ENCODE assay signal across 8 mouse cellular contexts in the genomic region with DNA sequence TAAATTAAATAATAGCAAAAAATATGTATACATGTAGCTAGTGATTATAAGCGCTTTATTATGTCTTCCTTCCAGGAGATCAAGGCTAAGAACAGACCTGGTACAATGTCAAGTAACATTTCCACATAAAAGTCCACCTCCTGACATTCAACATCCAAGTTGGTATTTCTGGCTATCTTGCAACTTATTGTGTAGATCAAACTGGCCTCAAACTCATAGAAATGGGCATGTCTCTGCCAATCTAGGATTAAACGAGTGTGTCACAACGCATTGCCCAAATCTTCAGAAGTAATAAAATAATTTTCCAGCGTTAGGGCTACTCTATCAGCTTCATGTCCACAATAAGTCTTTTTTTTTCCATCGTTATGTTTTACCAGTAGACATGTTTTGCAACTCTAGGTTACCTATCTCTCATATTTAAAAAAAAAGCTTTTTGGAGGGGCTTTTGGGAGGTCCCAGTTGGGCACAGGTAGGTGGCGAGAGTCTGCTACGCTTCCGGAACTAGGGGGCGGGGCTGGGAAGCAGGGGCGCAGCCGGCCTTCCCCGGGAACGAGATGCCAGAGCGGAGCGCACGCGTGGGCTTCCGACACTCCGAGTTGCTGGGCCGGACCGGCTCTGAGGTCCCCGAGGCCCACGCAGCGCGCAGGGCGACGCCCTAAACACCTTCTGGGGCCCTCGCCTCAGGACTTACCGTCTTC. TPM values are rescaled to one million over a fixed set of nuclear protein-coding genes. Genes with fewer than 3 reads are reported as not detected.
DNase-seq lines count a peak whose midpoint lies in the region; ATAC-seq and TF ChIP-seq lines count a peak whose summit lies in the region.

No protein-coding gene starts in this region.

- no peak for TF ChIP-seq POLR2A in liver, adult 2 months (IDR thresholded peaks at IDR 0.05; ENCODE audit: extremely low read depth, insufficient read depth, low read length)

- 6% methylated on average over 29 of the region's 29 CpGs for WGBS in heart, embryonic 10.5 days
- 7% methylated on average over 28 of the region's 29 CpGs for WGBS in embryonic facial prominence, embryonic 14.5 days
- WGBS in hindbrain, embryonic 11.5 days: 9% methylated on average over 29 of the region's 29 CpGs
- WGBS in liver, adult 2 months: 5% methylated on average over 29 of the region's 29 CpGs
- 7% methylated on average over 29 of the region's 29 CpGs for WGBS in midbrain, embryonic 16.5 days

- H3K4me2 ChIP-seq in embryonic facial prominence, embryonic 14.5 days (ENCODE audit: low read depth, low read length): peak overlapping the region; percentile 90
- peak overlapping the region; percentile 86 for H3K4me2 ChIP-seq in hindbrain, embryonic 11.5 days (replicated peaks; ENCODE audit: low read depth, low read length)
- H3K4me2 ChIP-seq in midbrain, embryonic 16.5 days (ENCODE audit: low read length): peak overlapping the region; percentile 92

- peak overlapping the region; percentile 85 for H3K9ac ChIP-seq in embryonic facial prominence, embryonic 14.5 days (ENCODE audit: low read depth, low read length)
- H3K9ac ChIP-seq in hindbrain, embryonic 11.5 days (ENCODE audit: low read depth, low read length): peak overlapping the region; percentile 47
- peak overlapping the region; percentile 77 for H3K9ac ChIP-seq in liver, adult 2 months (ENCODE audit: low read depth, low read length)
- peak overlapping the region; percentile 75 for H3K9ac ChIP-seq in midbrain, embryonic 16.5 days (ENCODE audit: low read depth, low read length)

- H3K4me3 ChIP-seq in heart, embryonic 10.5 days: peak overlapping the region; percentile 84
- peak overlapping the region; percentile 77 for H3K4me3 ChIP-seq in embryonic facial prominence, embryonic 14.5 days (ENCODE audit: low read depth, low read length)
- peak overlapping the region; percentile 42 for H3K4me3 ChIP-seq in hindbrain, embryonic 11.5 days (ENCODE audit: low read depth, low read length)
- peak overlapping the region; percentile 75 for H3K4me3 ChIP-seq in liver, adult 2 months (ENCODE audit: insufficient read depth, low read depth, low read length)
- H3K4me3 ChIP-seq in midbrain, embryonic 16.5 days (ENCODE audit: low read depth, low read length): peak overlapping the region; percentile 87

- H3K4me1 ChIP-seq in heart, embryonic 10.5 days: no peaks in the 10 kb centered on the region; the same call in 1 of the 2 replicates
- peaks cover 3% of the 10 kb centered on the region; the same call in 1 of the 2 replicates for H3K4me1 ChIP-seq in embryonic facial prominence, embryonic 14.5 days (ENCODE audit: control insufficient read depth, insufficient read depth, low read length)
- no peaks in the 10 kb centered on the region for H3K4me1 ChIP-seq in hindbrain, embryonic 11.5 days (replicated peaks; ENCODE audit: control insufficient read depth, insufficient read depth, low read length)
- peaks cover 3% of the 10 kb centered on the region for H3K4me1 ChIP-seq in liver, adult 2 months (ENCODE audit: control insufficient read depth, insufficient read depth, low read length)
- peaks cover 5% of the 10 kb centered on the region for H3K4me1 ChIP-seq in midbrain, embryonic 16.5 days (ENCODE audit: control insufficient read depth, insufficient read depth, low read length)

- H3K27ac ChIP-seq in heart, embryonic 10.5 days: peak overlapping the region; percentile 92
- H3K27ac ChIP-seq in embryonic facial prominence, embryonic 14.5 days (replicated peaks; ENCODE audit: low read depth, low read length): peak overlapping the region; percentile 86
- 0 out of 2 replicates have a peak overlapping the region, but pooled peaks have one; percentile 2 for H3K27ac ChIP-seq in hindbrain, embryonic 11.5 days (ENCODE audit: low read depth, low read length)
- H3K27ac ChIP-seq in liver, adult 2 months (replicated peaks; ENCODE audit: insufficient read depth, low read depth, low read length): peak overlapping the region; percentile 49
- H3K27ac ChIP-seq in midbrain, embryonic 16.5 days (ENCODE audit: low read length): peak overlapping the region; percentile 60

- DNase-seq in heart, embryonic 10.5 days (ENCODE audit: low spot score): peak; percentile 80
- DNase-seq in heart, adult 11 months: no peak
- DNase-seq in adipocyte (ENCODE audit: low spot score): peak; percentile 35
- peak; percentile 64 for DNase-seq in embryonic facial prominence, embryonic 14.5 days (ENCODE audit: low spot score)
- DNase-seq in hindbrain, embryonic 11.5 days (ENCODE audit: low spot score): peak; percentile 60
- DNase-seq in liver, adult 2 months (ENCODE audit: extremely low read depth, low read depth, low spot score): peak; percentile 29
- peak; percentile 73 for DNase-seq in testis, postnatal 14 days (ENCODE audit: low spot score)

- H3K9me3 ChIP-seq in heart, embryonic 10.5 days: no peaks in the 10 kb centered on the region
- H3K9me3 ChIP-seq in embryonic facial prominence, embryonic 14.5 days (ENCODE audit: control insufficient read depth, low read length): no peaks in the 10 kb centered on the region
- no peaks in the 10 kb centered on the region for H3K9me3 ChIP-seq in hindbrain, embryonic 11.5 days (ENCODE audit: control insufficient read depth, low read length)
- no peaks in the 10 kb centered on the region for H3K9me3 ChIP-seq in midbrain, embryonic 16.5 days (replicated peaks; ENCODE audit: control insufficient read depth, low read length, poor library complexity, severe bottlenecking)

- peaks cover 12% of the 10 kb centered on the region; the same call in 1 of the 2 replicates for H3K36me3 ChIP-seq in heart, embryonic 10.5 days
- peaks cover 18% of the 10 kb centered on the region for H3K36me3 ChIP-seq in embryonic facial prominence, embryonic 14.5 days (ENCODE audit: control insufficient read depth, insufficient read depth, low read length)
- no peaks in the 10 kb centered on the region for H3K36me3 ChIP-seq in hindbrain, embryonic 11.5 days (ENCODE audit: control insufficient read depth, insufficient read depth, low read length)
- peaks cover 3% of the 10 kb centered on the region for H3K36me3 ChIP-seq in liver, adult 2 months (ENCODE audit: control insufficient read depth, insufficient read depth, low read length)
- no peaks in the 10 kb centered on the region for H3K36me3 ChIP-seq in midbrain, embryonic 16.5 days (ENCODE audit: control insufficient read depth, insufficient read depth, low read length)

- TF ChIP-seq CTCF in liver, adult 2 months (IDR thresholded peaks at IDR 0.05; ENCODE audit: low read depth, low read length): no peak

- peak; percentile 66 for ATAC-seq in embryonic facial prominence, embryonic 14.5 days (ENCODE audit: low read depth)
- ATAC-seq in hindbrain, embryonic 11.5 days (ENCODE audit: low FRiP score): peak; percentile 63; the same call in 1 of the 2 replicates
- ATAC-seq in midbrain, embryonic 16.5 days: peak; percentile 87

- H3K27me3 ChIP-seq in heart, embryonic 10.5 days (ENCODE audit: insufficient read depth, poor library complexity, severe bottlenecking): no peaks in the 10 kb centered on the region
- no peaks in the 10 kb centered on the region for H3K27me3 ChIP-seq in embryonic facial prominence, embryonic 14.5 days (replicated peaks; ENCODE audit: control insufficient read depth, insufficient read depth, low read length)
- H3K27me3 ChIP-seq in hindbrain, embryonic 11.5 days (ENCODE audit: control insufficient read depth, insufficient read depth, low read length): no peaks in the 10 kb centered on the region
- H3K27me3 ChIP-seq in liver, adult 2 months (ENCODE audit: control insufficient read depth, insufficient read depth, low read length): no peaks in the 10 kb centered on the region
- H3K27me3 ChIP-seq in midbrain, embryonic 16.5 days (ENCODE audit: control insufficient read depth, insufficient read depth, low read depth, low read length): no peaks in the 10 kb centered on the region

- H3K79me2 ChIP-seq in liver, adult 2 months (ENCODE audit: control insufficient read depth, insufficient read depth, low read length): no peaks in the 10 kb centered on the region; the same call in 1 of the 2 replicates

RNA-seq across cellular contexts. Expression of gene Rad50, which starts 0.7 kb away (rescaled TPM):
- 22.0 and 26.5 TPM in 2 replicates for polyA plus RNA-seq in heart, embryonic 10.5 days (2016; fragmentation: Nextera tagmentation; extraction: Ambion mirVana)
- polyA plus RNA-seq in embryonic facial prominence, embryonic 14.5 days (2014; fragmentation: Nextera tagmentation; extraction: Ambion mirVana): 18.0 and 19.5 TPM in 2 replicates
- polyA plus RNA-seq in hindbrain, embryonic 11.5 days (2014; fragmentation: Nextera tagmentation; extraction: Ambion mirVana): 19.3 and 22.3 TPM in 2 replicates
- total RNA-seq in liver, adult 2 months (2014; rRNA removed): 4.9 and 5.4 TPM in 2 replicates
- polyA plus RNA-seq in liver, adult 2 months (2012; rRNA removed): 1.2 and 1.7 TPM in 2 replicates
- 11.0 and 11.7 TPM in 2 replicates for polyA plus RNA-seq in midbrain, embryonic 16.5 days (2015; fragmentation: Nextera tagmentation; extraction: Ambion mirVana)

RNA-seq across cellular contexts. Expression of gene Il5, which starts 14.2 kb away (rescaled TPM):
- not detected in 2 replicates for polyA plus RNA-seq in heart, embryonic 10.5 days (2016; fragmentation: Nextera tagmentation; extraction: Ambion mirVana)
- not detected in 2 replicates for polyA plus RNA-seq in embryonic facial prominence, embryonic 14.5 days (2014; fragmentation: Nextera tagmentation; extraction: Ambion mirVana)
- 0.10 TPM in 1 of 2 replicates, not detected in the other for polyA plus RNA-seq in hindbrain, embryonic 11.5 days (2014; fragmentation: Nextera tagmentation; extraction: Ambion mirVana)
- 0.09 TPM in 1 of 2 replicates, not detected in the other for total RNA-seq in liver, adult 2 months (2014; rRNA removed)
- polyA plus RNA-seq in liver, adult 2 months (2012; rRNA removed): not detected in 2 replicates
- polyA plus RNA-seq in midbrain, embryonic 16.5 days (2015; fragmentation: Nextera tagmentation; extraction: Ambion mirVana): not detected in 2 replicates

Comparison
In these comparisons a context has a peak if more than half of its experiments do, and no peak if none do; other contexts are left out.
1. H3K27ac ChIP-seq: peak in every context shown above with its lines; median percentile 92 in heart, embryonic 10.5 days; 86 in embryonic facial prominence, embryonic 14.5 days; 60 in midbrain, embryonic 16.5 days; 49 in liver, adult 2 months; 2 in hindbrain, embryonic 11.5 days.